Mouse (Mus musculus) C2C12 (cell line): ENCODE measurements around the gene Mink1.

Experiments used
- CTCF ChIP-seq: IDR thresholded peaks from one replicate; pipeline ENCODE4 v1.5.1; 2011; ENCODE audit not compliant: control insufficient read depth, insufficient read depth, insufficient read length
- MAX ChIP-seq: IDR thresholded peaks from one replicate; pipeline ENCODE4 v1.6.1; 2011; ENCODE audit warnings: mild to moderate bottlenecking, control low read depth
- MYOG ChIP-seq: IDR thresholded peaks from one replicate; pipeline ENCODE4 v1.6.1; 2011; ENCODE audit not compliant: control insufficient read depth, insufficient read length; ENCODE audit errors: extremely low read depth

DNA sequence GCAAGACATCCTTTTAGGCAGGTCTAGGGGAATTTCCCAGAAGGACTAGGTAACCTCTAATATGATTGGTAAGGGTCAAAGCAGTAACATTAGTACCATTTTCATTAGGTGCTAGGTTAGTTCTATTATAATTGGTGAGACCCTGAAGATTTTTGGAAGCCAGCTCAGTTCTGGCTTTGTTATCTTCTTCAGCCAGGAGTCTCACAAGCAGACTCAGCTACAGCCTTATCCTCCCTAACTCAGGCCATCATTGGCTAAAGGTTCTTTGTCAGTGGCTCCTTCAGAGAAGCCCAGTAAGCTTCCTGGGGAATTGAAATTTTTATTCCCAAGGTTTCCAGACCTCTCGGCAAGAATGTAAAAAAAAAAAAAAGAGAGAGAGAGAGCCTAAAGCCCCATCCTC is 44.2 kb upstream of the Mink1 start:
- TF ChIP-seq CTCF (no peak), MAX (no peak), MYOG (no peak)
